Mouse (Mus musculus) E14TG2a.4 (cell line): Measurements from ENCODE around the gene Shmt2.

Source experiments
- CTCF ChIP-seq: conservative IDR thresholded peaks from 2 replicates; pipeline ENCODE4 v1.5.1; 2014; ENCODE audit warnings: low read length
- NANOG ChIP-seq: IDR thresholded peaks from 2 replicates; pipeline ENCODE4 v1.6.1; 2014; ENCODE audit warnings: borderline replicate concordance, low read length, mixed read lengths

DNA sequence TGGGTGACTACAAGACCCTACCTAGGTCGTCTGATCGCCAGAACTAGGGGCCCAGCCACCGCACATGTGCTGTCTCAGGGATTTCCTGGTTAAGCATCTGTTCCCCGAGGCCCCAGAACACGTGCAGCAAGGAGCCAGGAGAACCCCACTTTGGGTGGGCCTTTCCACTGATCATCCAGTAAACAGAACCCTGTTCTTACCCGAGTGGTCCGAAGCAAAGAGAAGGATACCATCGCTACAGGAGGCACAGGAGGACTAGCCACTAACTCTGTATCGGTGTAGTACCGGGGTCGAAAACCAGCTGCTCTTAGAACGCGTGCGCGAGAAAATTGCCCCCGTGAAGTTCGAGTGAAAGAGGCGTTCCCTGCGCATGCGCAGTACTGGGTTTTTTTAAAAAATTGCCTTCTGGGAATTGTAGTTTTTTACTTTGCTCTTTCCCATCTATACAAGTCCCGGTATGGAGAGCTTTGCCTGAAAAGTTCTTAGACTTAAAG lies at the start of gene Shmt2:
- TF ChIP-seq CTCF (no peak), NANOG (no peak)
